Mouse (Mus musculus) hindbrain, embryonic 11.5 days (tissue): ENCODE measurements at regions not wholly inside any gene's neighbourhood (a gene's known extent, or its start where the extent isn't known, plus 50 kb on each side); places are given as distances from the start of the nearest gene placed in this dataset.

Source experiments
- ATAC-seq: fragments of 200-750 bp; cut with Nextera tagmentation; 2 replicates; pipeline ENCODE4 v1.8.0; 2017; ENCODE audit warnings: mild to moderate bottlenecking, moderate TSS enrichment, moderate library complexity; ENCODE audit not compliant: low FRiP score
- DNase-seq: peaks from one replicate; pipeline ENCODE4 v3.0.0-alpha.2; 2015; ENCODE audit warnings: low spot score
- H3K27ac ChIP-seq: fragments of 300-500 bp; sonication (generic); 2 replicates; pipeline ENCODE4 v1.5.1; 2014; ENCODE audit warnings: mild to moderate bottlenecking, low read depth, low read length
- H3K27me3 ChIP-seq: fragments of 300-500 bp; sonication (generic); 2 replicates; pipeline ENCODE4 v1.6.1; 2014; ENCODE audit warnings: mild to moderate bottlenecking, low read length, moderate library complexity, mixed read lengths; ENCODE audit not compliant: control insufficient read depth, insufficient read depth
- H3K36me3 ChIP-seq: fragments of 300-500 bp; sonication (generic); 2 replicates; pipeline ENCODE4 v1.6.1; 2014; ENCODE audit warnings: mild to moderate bottlenecking, low read length, moderate library complexity, mixed read lengths; ENCODE audit not compliant: control insufficient read depth, insufficient read depth
- H3K4me1 ChIP-seq: fragments of 300-500 bp; sonication (generic); replicated peaks from 2 replicates; pipeline ENCODE4 v1.6.1; 2014; ENCODE audit warnings: low read length, mixed read lengths; ENCODE audit not compliant: control insufficient read depth, insufficient read depth
- H3K4me2 ChIP-seq: fragments of 300-500 bp; sonication (generic); replicated peaks from 2 replicates; pipeline ENCODE4 v1.6.1; 2014; ENCODE audit warnings: mild to moderate bottlenecking, low read depth, low read length
- H3K4me3 ChIP-seq: fragments of 300-500 bp; sonication (generic); 2 replicates; pipeline ENCODE4 v1.5.1; 2014; ENCODE audit warnings: low read depth, low read length
- H3K9ac ChIP-seq: fragments of 300-500 bp; sonication (generic); 2 replicates; pipeline ENCODE4 v1.6.1; 2014; ENCODE audit warnings: low read depth, low read length
- H3K9me3 ChIP-seq: fragments of 300-500 bp; sonication (generic); 2 replicates; pipeline ENCODE4 v1.6.1; 2016; ENCODE audit warnings: low read length; ENCODE audit not compliant: control insufficient read depth
- WGBS: fragments of 180-500 bp; shearing (Covaris S2); extraction: QIAGEN DNeasy Blood & Tissue Kit; methylation state at CpG from one replicate; pipeline ENCODE4 v1.1.7; 2014; 5-methylcytosine and 5-hydroxymethylcytosine counted together

DNA sequence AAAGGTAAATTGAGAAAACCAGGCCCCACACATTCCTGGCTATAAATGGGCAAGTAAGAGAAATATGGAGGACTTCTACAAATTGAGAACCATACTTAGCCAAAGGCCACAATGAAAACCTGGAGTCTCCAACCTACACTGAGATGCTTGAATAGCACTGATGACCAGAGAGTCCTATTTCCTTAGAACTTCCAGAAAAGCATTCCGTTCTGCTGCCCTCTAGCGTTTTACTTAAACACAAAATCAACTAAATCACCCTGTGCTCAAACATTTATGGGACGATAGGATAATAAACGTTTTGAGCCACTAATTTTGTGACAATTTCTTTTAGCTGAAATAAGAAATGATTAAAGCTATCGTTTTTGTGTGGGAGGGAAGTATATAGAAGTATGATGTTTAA, 192.9 kb downstream of the Pcdh20 start:
- no peaks in the 10 kb centered on the region for H3K36me3 ChIP-seq
- no peak overlapping the region for H3K9ac ChIP-seq
- no peaks in the 10 kb centered on the region for H3K9me3 ChIP-seq
- 35% methylated on average over 5 of the region's 5 CpGs for WGBS
- H3K27me3 ChIP-seq, result no peaks in the 10 kb centered on the region
- H3K4me3 ChIP-seq, result no peak overlapping the region
- no peak overlapping the region for H3K4me2 ChIP-seq
- peak; percentile 31 for DNase-seq
- no peak overlapping the region for H3K27ac ChIP-seq
- H3K4me1 ChIP-seq, result no peaks in the 10 kb centered on the region
- 0 out of 2 replicates have a peak, but pooled peaks have one; percentile 27 for ATAC-seq

DNA sequence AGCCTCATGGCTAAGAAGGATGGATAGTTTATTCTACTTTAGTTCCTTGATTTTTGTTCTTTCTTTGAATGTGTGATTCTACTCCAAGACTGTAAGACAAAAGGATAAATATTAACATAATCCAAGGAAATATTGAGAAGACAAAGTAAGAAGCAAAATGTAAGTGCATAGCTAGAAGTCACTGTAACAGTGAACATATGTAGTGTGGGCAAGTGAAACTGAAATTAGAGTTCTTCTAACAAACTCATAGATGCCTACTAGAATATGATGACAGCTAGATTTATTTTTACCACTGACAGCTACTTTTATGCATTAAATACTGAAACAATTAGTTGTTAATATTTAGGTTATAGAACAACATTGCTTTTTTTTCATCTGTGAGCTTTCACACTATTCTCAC, 206.4 kb downstream of the Pcdh20 start:
- Histone ChIP-seq H3K9me3 (no peaks in the 10 kb centered on the region), H3K9ac (no peak overlapping the region), H3K27ac (no peak overlapping the region), H3K27me3 (no peaks in the 10 kb centered on the region), H3K4me2 (no peak overlapping the region), H3K4me3 (no peak overlapping the region), H3K36me3 (no peaks in the 10 kb centered on the region), H3K4me1 (no peaks in the 10 kb centered on the region)
- no peak for ATAC-seq
- DNase-seq, result no peak

DNA sequence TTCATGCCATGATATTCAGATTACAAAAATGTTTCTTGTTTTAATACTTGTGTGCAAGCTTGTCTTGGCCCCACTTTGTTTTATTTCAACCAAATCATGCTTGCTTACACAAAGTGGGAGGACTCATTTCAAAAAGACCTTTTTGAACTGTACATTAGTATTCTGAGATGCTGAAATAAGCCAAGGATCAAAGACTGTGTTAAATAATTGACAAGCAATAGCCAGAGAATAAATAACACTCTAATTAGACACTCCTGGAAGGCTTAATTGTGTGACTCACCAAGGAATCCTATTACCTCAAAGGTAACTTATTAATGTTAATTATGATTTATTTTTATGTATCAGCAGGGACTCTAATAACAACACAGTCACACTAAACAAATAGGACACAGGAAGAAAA, 212.2 kb downstream of the Pcdh20 start:
- Histone ChIP-seq H3K9me3 (no peaks in the 10 kb centered on the region), H3K27me3 (no peaks in the 10 kb centered on the region), H3K4me2 (no peak overlapping the region), H3K4me1 (no peaks in the 10 kb centered on the region), H3K27ac (no peak overlapping the region), H3K4me3 (no peak overlapping the region), H3K9ac (no peak overlapping the region), H3K36me3 (no peaks in the 10 kb centered on the region)
- ATAC-seq, result no peak
- DNase-seq, result no peak

DNA sequence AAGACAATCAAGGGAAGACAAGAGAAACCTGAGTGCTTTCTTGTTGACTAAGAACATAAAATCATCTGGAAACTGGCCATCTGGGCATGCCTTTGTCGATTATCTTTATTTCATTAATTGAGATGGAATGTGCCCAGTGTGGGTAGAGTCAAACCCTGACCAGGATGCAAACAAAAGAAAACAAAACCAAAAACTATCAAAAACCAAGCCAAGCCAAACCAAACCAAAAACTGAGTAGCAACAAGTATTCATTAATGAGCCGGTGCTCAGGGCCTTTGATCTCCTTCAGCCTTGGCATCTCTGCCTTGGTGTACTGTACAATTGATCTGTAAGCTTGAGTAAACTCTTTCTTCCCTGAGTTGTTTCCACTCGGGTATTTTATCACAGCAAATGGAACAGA, 216.1 kb downstream of the Pcdh20 start:
- Histone ChIP-seq H3K27ac (no peak overlapping the region), H3K9me3 (no peaks in the 10 kb centered on the region), H3K27me3 (no peaks in the 10 kb centered on the region), H3K4me1 (no peaks in the 10 kb centered on the region), H3K4me2 (no peak overlapping the region), H3K36me3 (no peaks in the 10 kb centered on the region), H3K9ac (no peak overlapping the region), H3K4me3 (no peak overlapping the region)
- 66% methylated on average over 3 of the region's 3 CpGs for WGBS
- ATAC-seq (no peak), DNase-seq (no peak)
